Mouse (Mus musculus) midbrain, embryonic 11.5 days (tissue): ENCODE measurements around the gene Card10. TPM values are rescaled to one million over a fixed set of nuclear protein-coding genes. Genes with fewer than 3 reads are reported as not detected.
A peak's percentile ranks its signal among the peaks of the same experiment; 100 is the strongest.

Source experiments
- ATAC-seq: fragments of 200-750 bp; cut with Nextera tagmentation; 2 replicates; pipeline ENCODE4 v1.8.0; 2017; ENCODE audit warnings: moderate TSS enrichment, moderate library complexity; ENCODE audit not compliant: low FRiP score
- DNase-seq: peaks from one replicate; pipeline ENCODE4 v3.0.0; 2015; ENCODE audit warnings: low spot score; ENCODE audit errors: missing footprints
- H3K27ac ChIP-seq: fragments of 300-500 bp; sonication (generic); 2 replicates; pipeline ENCODE4 v1.5.1; 2014; ENCODE audit warnings: low read depth, low read length
- H3K27me3 ChIP-seq: fragments of 300-500 bp; sonication (generic); 2 replicates; pipeline ENCODE4 v1.6.1; 2014; ENCODE audit warnings: mild to moderate bottlenecking, low read length, moderate library complexity, mixed read lengths; ENCODE audit not compliant: control insufficient read depth, insufficient read depth
- H3K36me3 ChIP-seq: fragments of 300-500 bp; sonication (generic); 2 replicates; pipeline ENCODE4 v1.6.1; 2014; ENCODE audit warnings: mild to moderate bottlenecking, low read length, moderate library complexity, mixed read lengths; ENCODE audit not compliant: control insufficient read depth, insufficient read depth
- H3K4me1 ChIP-seq: fragments of 300-500 bp; sonication (generic); 2 replicates; pipeline ENCODE4 v1.6.1; 2014; ENCODE audit warnings: low read length; ENCODE audit not compliant: control insufficient read depth, insufficient read depth
- H3K4me2 ChIP-seq: fragments of 300-500 bp; sonication (generic); 2 replicates; pipeline ENCODE4 v1.6.1; 2014; ENCODE audit warnings: mild to moderate bottlenecking, moderate library complexity
- H3K4me3 ChIP-seq: fragments of 300-500 bp; sonication (generic); 2 replicates; pipeline ENCODE4 v1.5.1; 2014; ENCODE audit warnings: low read depth, low read length
- H3K9ac ChIP-seq: fragments of 300-500 bp; sonication (generic); 2 replicates; pipeline ENCODE4 v1.6.1; 2014; ENCODE audit warnings: low read length
- H3K9me3 ChIP-seq: fragments of 300-500 bp; sonication (generic); 2 replicates; pipeline ENCODE4 v1.6.1; 2016; ENCODE audit warnings: low read length; ENCODE audit not compliant: control insufficient read depth
- WGBS: fragments of 180-500 bp; shearing (Covaris S2); extraction: QIAGEN DNeasy Blood & Tissue Kit; methylation state at CpG from one replicate; pipeline ENCODE4 v1.1.7; 2014; 5-methylcytosine and 5-hydroxymethylcytosine counted together
- polyA plus RNA-seq: library from polyadenylated mRNA; unstranded; fragments of >200 nt; fragmentation: Nextera tagmentation; extraction: Ambion mirVana; gene quantifications from 2 replicates; pipeline ENCODE4 v1.2.1, GENCODE M21; 2014

The Card10 gene
- polyA plus RNA-seq, 1 experiment from 2014 or later, result 1.5 TPM

- no peaks in the 10 kb centered on the region for H3K9me3 ChIP-seq
- no peak overlapping the region for H3K9ac ChIP-seq
- H3K4me1 ChIP-seq, result peaks cover 12% of the 10 kb centered on the region
- H3K4me2 ChIP-seq, result no peak overlapping the region
- DNase-seq (no peak), ATAC-seq (no peak)
- 0 out of 2 replicates have a peak, but pooled peaks cover 2% of the 10 kb centered on the region for H3K27me3 ChIP-seq
- no peak overlapping the region for H3K4me3 ChIP-seq
- H3K27ac ChIP-seq, result no peak overlapping the region
- H3K36me3 ChIP-seq, result no peaks in the 10 kb centered on the region
- WGBS, result 86% methylated on average over 1 of the region's 1 CpGs
These were observed 26.8 kb upstream of the Card10 start for GRCm38 (mm10) chr15:78829636-78830035.

- DNase-seq (no peak), ATAC-seq (no peak)
- WGBS, result 32% methylated on average over 5 of the region's 5 CpGs
- Histone ChIP-seq H3K4me2 (no peak overlapping the region), H3K4me1 (peaks cover 12% of the 10 kb centered on the region), H3K36me3 (no peaks in the 10 kb centered on the region), H3K9ac (no peak overlapping the region), H3K9me3 (no peaks in the 10 kb centered on the region), H3K27me3 (0 out of 2 replicates have a peak, but pooled peaks cover 2% of the 10 kb centered on the region), H3K27ac (no peak overlapping the region), H3K4me3 (no peak overlapping the region)
These were observed 25.5 kb upstream of the Card10 start for GRCm38 (mm10) chr15:78828315-78828714.

- peak; percentile 94 for DNase-seq
- Histone ChIP-seq H3K9ac (no peak overlapping the region), H3K4me2 (no peak overlapping the region), H3K36me3 (no peaks in the 10 kb centered on the region), H3K9me3 (no peaks in the 10 kb centered on the region), H3K27me3 (0 out of 2 replicates have a peak, but pooled peaks cover 2% of the 10 kb centered on the region), H3K4me1 (no peaks in the 10 kb centered on the region), H3K27ac (no peak overlapping the region), H3K4me3 (no peak overlapping the region)
- peak; percentile 66; the same call in 1 of the 2 replicates for ATAC-seq
- 26% methylated on average over 28 of the region's 28 CpGs for WGBS
These were observed 23.7 kb upstream of the Card10 start for GRCm38 (mm10) chr15:78826213-78827204.

DNA sequence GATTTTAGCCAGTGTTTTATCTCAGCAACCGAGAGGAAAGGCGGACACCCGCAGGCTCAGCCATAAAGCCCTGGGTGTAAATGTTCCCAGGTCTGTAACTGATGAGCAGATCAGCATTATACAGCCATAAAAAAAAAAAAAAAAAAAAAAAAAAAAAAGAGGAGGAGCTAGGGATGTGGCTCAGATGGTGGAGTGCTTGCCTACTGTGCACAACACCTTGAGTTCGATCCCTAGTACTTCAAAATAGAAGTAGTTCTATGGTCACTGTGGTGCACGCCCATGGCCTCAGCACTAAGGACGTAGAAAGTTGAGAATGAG, 13.2 kb upstream of the Card10 start:
- WGBS, result 78% methylated on average over 6 of the region's 6 CpGs
- Histone ChIP-seq H3K27me3 (no peaks in the 10 kb centered on the region), H3K9me3 (no peaks in the 10 kb centered on the region), H3K27ac (no peak overlapping the region), H3K4me3 (no peak overlapping the region), H3K9ac (no peak overlapping the region), H3K36me3 (no peaks in the 10 kb centered on the region), H3K4me1 (no peaks in the 10 kb centered on the region), H3K4me2 (no peak overlapping the region)
- DNase-seq, result no peak
- no peak for ATAC-seq

- Histone ChIP-seq H3K4me1 (no peaks in the 10 kb centered on the region), H3K4me2 (no peak overlapping the region), H3K9ac (no peak overlapping the region), H3K27me3 (no peaks in the 10 kb centered on the region), H3K36me3 (no peaks in the 10 kb centered on the region), H3K4me3 (no peak overlapping the region), H3K9me3 (no peaks in the 10 kb centered on the region), H3K27ac (no peak overlapping the region)
- 70% methylated on average over 11 of the region's 11 CpGs for WGBS
- DNase-seq (no peak), ATAC-seq (no peak)
These were observed 12.7 kb upstream of the Card10 start for GRCm38 (mm10) chr15:78815314-78816073.

- Histone ChIP-seq H3K27ac (no peak overlapping the region), H3K4me1 (no peaks in the 10 kb centered on the region), H3K4me3 (no peak overlapping the region), H3K36me3 (no peaks in the 10 kb centered on the region), H3K27me3 (no peaks in the 10 kb centered on the region), H3K9me3 (no peaks in the 10 kb centered on the region), H3K4me2 (no peak overlapping the region), H3K9ac (no peak overlapping the region)
- no peak for ATAC-seq
- WGBS, result 92% methylated on average over 4 of the region's 4 CpGs
- no peak for DNase-seq
These were observed 10.8 kb upstream of the Card10 start for GRCm38 (mm10) chr15:78813603-78814002.

GRCm38 (mm10) chr15:78810146-78810545, 7.3 kb upstream of the Card10 start:
- Histone ChIP-seq H3K27me3 (peaks cover under 1% of the 10 kb centered on the region; the same call in 1 of the 2 replicates), H3K9me3 (no peaks in the 10 kb centered on the region), H3K4me1 (no peaks in the 10 kb centered on the region), H3K4me2 (no peak overlapping the region), H3K27ac (no peak overlapping the region), H3K4me3 (no peak overlapping the region), H3K36me3 (no peaks in the 10 kb centered on the region), H3K9ac (no peak overlapping the region)
- DNase-seq (no peak), ATAC-seq (no peak)
- 86% methylated on average over 9 of the region's 9 CpGs for WGBS

DNA sequence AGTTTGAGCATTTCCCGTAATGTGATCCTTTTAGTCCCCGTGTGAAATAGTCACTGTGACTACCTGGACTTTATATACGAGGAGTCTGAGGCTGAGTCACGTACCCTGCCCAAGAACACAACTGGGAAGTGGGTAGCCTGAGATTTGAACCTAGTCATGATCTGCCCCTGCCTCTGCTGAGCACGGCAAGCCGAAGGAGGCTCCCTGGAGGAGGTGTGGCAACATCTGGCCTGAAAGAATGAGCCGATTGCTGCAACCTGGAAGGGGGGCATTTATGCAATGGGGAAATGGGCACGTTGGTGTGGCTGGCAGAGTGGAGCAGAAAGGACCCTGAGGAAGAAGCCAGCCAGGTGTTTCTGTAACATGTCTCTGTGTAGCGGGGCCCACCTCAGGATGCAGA, 6.9 kb upstream of the Card10 start:
- Histone ChIP-seq H3K27ac (no peak overlapping the region), H3K9ac (no peak overlapping the region), H3K4me2 (no peak overlapping the region), H3K9me3 (no peaks in the 10 kb centered on the region), H3K4me1 (no peaks in the 10 kb centered on the region), H3K27me3 (peaks cover 5% of the 10 kb centered on the region), H3K4me3 (no peak overlapping the region), H3K36me3 (no peaks in the 10 kb centered on the region)
- DNase-seq, result no peak
- no peak for ATAC-seq
- 82% methylated on average over 9 of the region's 9 CpGs for WGBS

- DNase-seq (no peak), ATAC-seq (no peak)
- Histone ChIP-seq H3K4me2 (no peak overlapping the region), H3K4me1 (peaks cover 2% of the 10 kb centered on the region; the same call in 1 of the 2 replicates), H3K9ac (no peak overlapping the region), H3K36me3 (no peaks in the 10 kb centered on the region), H3K9me3 (no peaks in the 10 kb centered on the region), H3K27me3 (peaks cover 10% of the 10 kb centered on the region), H3K4me3 (no peak overlapping the region), H3K27ac (no peak overlapping the region)
- 71% methylated on average over 2 of the region's 2 CpGs for WGBS
These were observed 6.1 kb upstream of the Card10 start for GRCm38 (mm10) chr15:78808980-78809379.
